Mouse (Mus musculus) liver, embryonic 15.5 days (tissue): ENCODE measurements around the gene Dip2a. TPM values are rescaled to one million over a fixed set of nuclear protein-coding genes. Genes with fewer than 3 reads are reported as not detected.

Experiments
- ATAC-seq: fragments of 200-750 bp; cut with Nextera tagmentation; 2 replicates; pipeline ENCODE4 v1.8.0; 2017; ENCODE audit warnings: moderate number of reproducible peaks, mild to moderate bottlenecking, moderate library complexity; ENCODE audit not compliant: insufficient read depth
- H3K27ac ChIP-seq: fragments of 300-500 bp; sonication (generic); replicated peaks from 2 replicates; pipeline ENCODE4 v1.5.1; 2015; ENCODE audit warnings: mild to moderate bottlenecking, inconsistent platforms
- H3K27me3 ChIP-seq: fragments of 300-500 bp; sonication (generic); 2 replicates; pipeline ENCODE4 v1.6.1; 2015; ENCODE audit warnings: mild to moderate bottlenecking, inconsistent platforms
- H3K36me3 ChIP-seq: fragments of 300-500 bp; sonication (generic); replicated peaks from 2 replicates; pipeline ENCODE4 v1.6.1; 2015; ENCODE audit warnings: moderate library complexity, mild to moderate bottlenecking, inconsistent platforms
- H3K4me1 ChIP-seq: fragments of 300-500 bp; sonication (generic); replicated peaks from 2 replicates; pipeline ENCODE4 v1.6.1; 2015; ENCODE audit warnings: inconsistent platforms
- H3K4me2 ChIP-seq: fragments of 300-500 bp; sonication (generic); 2 replicates; pipeline ENCODE4 v1.6.1; 2015; ENCODE audit warnings: moderate library complexity, mild to moderate bottlenecking, inconsistent platforms
- H3K4me3 ChIP-seq: fragments of 300-500 bp; sonication (generic); replicated peaks from 2 replicates; pipeline ENCODE4 v1.5.1; 2015; ENCODE audit warnings: mild to moderate bottlenecking, inconsistent platforms
- H3K9ac ChIP-seq: fragments of 300-500 bp; sonication (generic); 2 replicates; pipeline ENCODE4 v1.6.1; 2015; ENCODE audit warnings: moderate library complexity, mild to moderate bottlenecking, inconsistent platforms
- H3K9me3 ChIP-seq: fragments of 300-500 bp; sonication (generic); replicated peaks from 2 replicates; pipeline ENCODE4 v1.6.1; 2016; ENCODE audit warnings: inconsistent platforms
- WGBS: fragments of 180-500 bp; shearing (Covaris S2); methylation state at CpG from one replicate; pipeline ENCODE4 v1.1.7; 2015; ENCODE audit warnings: mixed read lengths; ENCODE audit not compliant: insufficient replicate concordance; 5-methylcytosine and 5-hydroxymethylcytosine counted together
- polyA plus RNA-seq: library from polyadenylated mRNA; unstranded; fragments of >200 nt; fragmentation: Nextera tagmentation; extraction: Ambion mirVana; gene quantifications from 2 replicates; pipeline ENCODE4 v1.2.1, GENCODE M21; 2015

Dip2a gene
- polyA plus RNA-seq, 1 experiment from 2014 or later: 1.2 TPM

- no peaks in the 10 kb centered on the region for H3K36me3 ChIP-seq
- WGBS: 54% methylated on average over 2 of the region's 2 CpGs
- no peaks in the 10 kb centered on the region for H3K27me3 ChIP-seq
- no peak overlapping the region for H3K4me2 ChIP-seq
- no peak for ATAC-seq
- no peak overlapping the region for H3K4me3 ChIP-seq
- H3K4me1 ChIP-seq: no peaks in the 10 kb centered on the region
- H3K27ac ChIP-seq: no peak overlapping the region
- no peaks in the 10 kb centered on the region for H3K9me3 ChIP-seq
- H3K9ac ChIP-seq: no peak overlapping the region
These were observed 100.0 kb downstream of the Dip2a start for GRCm38 (mm10) chr10:76245106-76245505.

GRCm38 (mm10) chr10:76239401-76239800, 105.7 kb downstream of the Dip2a start:
- Histone ChIP-seq H3K27ac (no peak overlapping the region), H3K4me2 (no peak overlapping the region), H3K9ac (no peak overlapping the region), H3K9me3 (no peaks in the 10 kb centered on the region), H3K4me3 (no peak overlapping the region), H3K27me3 (no peaks in the 10 kb centered on the region), H3K4me1 (peaks cover 13% of the 10 kb centered on the region), H3K36me3 (no peaks in the 10 kb centered on the region)
- WGBS: 54% methylated on average over 4 of the region's 4 CpGs
- ATAC-seq: no peak

GRCm38 (mm10) chr10:76237341-76238225, 107.5 kb downstream of the Dip2a start, which contains the start of gene Prmt2:
TSS of gene Prmt2 (minus strand) at chr10:76237865.
- no peaks in the 10 kb centered on the region for H3K9me3 ChIP-seq
- peak within 1 kb of the TSS; percentile 69 for H3K4me3 ChIP-seq
- H3K27me3 ChIP-seq: no peaks in the 10 kb centered on the region
- peak; percentile 95 for ATAC-seq
- no peaks in the 10 kb centered on the region for H3K36me3 ChIP-seq
- peak within 1 kb of the TSS; percentile 65; the same call in 1 of the 2 replicates for H3K27ac ChIP-seq
- peak within 1 kb of the TSS; percentile 94 for H3K4me2 ChIP-seq
- peak within 1 kb of the TSS; percentile 62 for H3K9ac ChIP-seq
- 1% methylated on average over 47 of the region's 47 CpGs for WGBS
- H3K4me1 ChIP-seq: peaks cover 13% of the 10 kb centered on the region

GRCm38 (mm10) chr10:76229627-76230026, 115.5 kb downstream of the Dip2a start:
- no peak overlapping the region for H3K9ac ChIP-seq
- H3K9me3 ChIP-seq: no peaks in the 10 kb centered on the region
- WGBS: 33% methylated on average over 1 of the region's 1 CpGs
- no peak overlapping the region for H3K4me3 ChIP-seq
- no peaks in the 10 kb centered on the region for H3K27me3 ChIP-seq
- no peaks in the 10 kb centered on the region for H3K4me1 ChIP-seq
- H3K4me2 ChIP-seq: no peak overlapping the region
- no peak overlapping the region for H3K27ac ChIP-seq
- no peaks in the 10 kb centered on the region for H3K36me3 ChIP-seq
- ATAC-seq: no peak

- no peaks in the 10 kb centered on the region for H3K27me3 ChIP-seq
- 74% methylated on average over 11 of the region's 11 CpGs for WGBS
- no peaks in the 10 kb centered on the region for H3K36me3 ChIP-seq
- H3K4me2 ChIP-seq: no peak overlapping the region
- no peaks in the 10 kb centered on the region for H3K4me1 ChIP-seq
- no peak overlapping the region for H3K4me3 ChIP-seq
- H3K27ac ChIP-seq: no peak overlapping the region
- no peak for ATAC-seq
- no peak overlapping the region for H3K9ac ChIP-seq
- H3K9me3 ChIP-seq: no peaks in the 10 kb centered on the region
These were observed 119.1 kb downstream of the Dip2a start for GRCm38 (mm10) chr10:76225944-76226343.

GRCm38 (mm10) chr10:76218240-76218639, 126.9 kb downstream of the Dip2a start:
- 61% methylated on average over 9 of the region's 9 CpGs for WGBS
- Histone ChIP-seq H3K4me1 (no peaks in the 10 kb centered on the region), H3K27me3 (no peaks in the 10 kb centered on the region), H3K4me2 (no peak overlapping the region), H3K9ac (no peak overlapping the region), H3K4me3 (no peak overlapping the region), H3K9me3 (no peaks in the 10 kb centered on the region), H3K36me3 (no peaks in the 10 kb centered on the region; the same call in 1 of the 2 replicates), H3K27ac (no peak overlapping the region)
- ATAC-seq: no peak

- H3K9me3 ChIP-seq: no peaks in the 10 kb centered on the region
- H3K4me3 ChIP-seq: no peak overlapping the region
- no peaks in the 10 kb centered on the region; the same call in 1 of the 2 replicates for H3K36me3 ChIP-seq
- no peak overlapping the region for H3K9ac ChIP-seq
- H3K27ac ChIP-seq: no peak overlapping the region
- no peak for ATAC-seq
- no peaks in the 10 kb centered on the region for H3K4me1 ChIP-seq
- 85% methylated on average over 17 of the region's 17 CpGs for WGBS
- H3K4me2 ChIP-seq: no peak overlapping the region
- H3K27me3 ChIP-seq: no peaks in the 10 kb centered on the region
These were observed 128.0 kb downstream of the Dip2a start for GRCm38 (mm10) chr10:76217056-76217455.

GRCm38 (mm10) chr10:76214161-76214560, 130.9 kb downstream of the Dip2a start:
- Histone ChIP-seq H3K4me3 (no peak overlapping the region), H3K9me3 (no peaks in the 10 kb centered on the region), H3K4me2 (no peak overlapping the region), H3K27me3 (no peaks in the 10 kb centered on the region), H3K36me3 (no peaks in the 10 kb centered on the region; the same call in 1 of the 2 replicates), H3K9ac (no peak overlapping the region), H3K27ac (no peak overlapping the region), H3K4me1 (no peaks in the 10 kb centered on the region)
- ATAC-seq: no peak
- 62% methylated on average over 4 of the region's 4 CpGs for WGBS

GRCm38 (mm10) chr10:76212121-76212520, 133.0 kb downstream of the Dip2a start:
- Histone ChIP-seq H3K27ac (no peak overlapping the region), H3K4me1 (no peaks in the 10 kb centered on the region), H3K9ac (no peak overlapping the region), H3K27me3 (no peaks in the 10 kb centered on the region), H3K4me2 (no peak overlapping the region), H3K36me3 (no peaks in the 10 kb centered on the region; the same call in 1 of the 2 replicates), H3K4me3 (no peak overlapping the region), H3K9me3 (no peaks in the 10 kb centered on the region)
- ATAC-seq: no peak
- WGBS: 68% methylated on average over 6 of the region's 6 CpGs

- no peak for ATAC-seq
- Histone ChIP-seq H3K27me3 (no peaks in the 10 kb centered on the region), H3K4me3 (no peak overlapping the region), H3K4me1 (no peaks in the 10 kb centered on the region), H3K27ac (no peak overlapping the region), H3K9ac (no peak overlapping the region), H3K9me3 (no peaks in the 10 kb centered on the region), H3K4me2 (no peak overlapping the region), H3K36me3 (no peaks in the 10 kb centered on the region; the same call in 1 of the 2 replicates)
- WGBS: 85% methylated on average over 7 of the region's 7 CpGs
These were observed 134.3 kb downstream of the Dip2a start for GRCm38 (mm10) chr10:76210806-76211205.
